Mouse (Mus musculus) megakaryocyte-erythroid progenitor cell, adult 5-6 weeks (primary cell): ENCODE data around the gene Cstb. TPM values are rescaled to one million over a fixed set of nuclear protein-coding genes. Genes with fewer than 3 reads are reported as not detected.

Source experiments
- total RNA-seq, 2 experiments: library from RNA; stranded (forward) in 1 of 2; stranded (reverse) in 1 of 2; fragments of 200-1000, 215-1000 nt in 1 of 2; fragments of >200 nt in 1 of 2; fragmentation: Nextera tagmentation in 1 of 2; gene quantifications; 2 replicates each; pipeline ENCODE4 v1.2.3; 2014 to 2017

The Cstb gene
- total RNA-seq, 2 experiments from 2014 or later: 28.9 to 55.3 TPM

Other genes with a start within 250 kb of the Cstb start
- 25.5 and 31.4 TPM in 2 replicates for gene Pwp2, start 240.5 kb upstream of the Cstb start, total RNA-seq (2014; fragmentation: Nextera tagmentation)
- 37.0 and 47.2 TPM in 2 replicates for gene Pwp2, start 240.5 kb upstream of the Cstb start, total RNA-seq (2017)
- 52.9 and 57.7 TPM in 2 replicates for gene Trappc10, start 181.0 kb upstream of the Cstb start, total RNA-seq (2014; fragmentation: Nextera tagmentation)
- gene Trappc10, start 181.0 kb upstream of the Cstb start, total RNA-seq (2017): 26.6 and 29.5 TPM in 2 replicates
- 20.4 and 22.9 TPM in 2 replicates for gene Agpat3, start 73.2 kb upstream of the Cstb start, total RNA-seq (2014; fragmentation: Nextera tagmentation)
- gene Agpat3, start 73.2 kb upstream of the Cstb start, total RNA-seq (2017): 11.6 and 23.9 TPM in 2 replicates
- 202 and 217 TPM in 2 replicates for gene Rrp1, start 12.6 kb upstream of the Cstb start, total RNA-seq (2014; fragmentation: Nextera tagmentation)
- 450 and 532 TPM in 2 replicates for gene Rrp1, start 12.6 kb upstream of the Cstb start, total RNA-seq (2017)
- gene Pdxk, start 39.3 kb downstream of the Cstb start, total RNA-seq (2014; fragmentation: Nextera tagmentation): 19.2 and 20.1 TPM in 2 replicates
- gene Pdxk, start 39.3 kb downstream of the Cstb start, total RNA-seq (2017): 8.5 and 16.1 TPM in 2 replicates
- gene Olfr1358, start 91.8 kb downstream of the Cstb start, total RNA-seq (2014; fragmentation: Nextera tagmentation): not detected in 2 replicates
- gene Olfr1358, start 91.8 kb downstream of the Cstb start, total RNA-seq (2017): not detected in 2 replicates
- gene Ilvbl, start 148.7 kb downstream of the Cstb start, total RNA-seq (2014; fragmentation: Nextera tagmentation): 64.4 and 85.5 TPM in 2 replicates
- 10.2 and 38.3 TPM in 2 replicates for gene Ilvbl, start 148.7 kb downstream of the Cstb start, total RNA-seq (2017)
- 0.32 TPM in 1 of 2 replicates, not detected in the other for gene Syde1, start 166.3 kb downstream of the Cstb start, total RNA-seq (2014; fragmentation: Nextera tagmentation)
- not detected in 2 replicates for gene Syde1, start 166.3 kb downstream of the Cstb start, total RNA-seq (2017)
- gene Olfr1357, start 192.4 kb downstream of the Cstb start, total RNA-seq (2014; fragmentation: Nextera tagmentation): not detected in 2 replicates
- gene Olfr1357, start 192.4 kb downstream of the Cstb start, total RNA-seq (2017): not detected in 2 replicates